Mouse (Mus musculus) spleen, adult 2 months (tissue): ENCODE results near the gene Phf11b.
"Not testable (repeated sequence)": the region's sequence is repeated elsewhere in the genome, so short reads cannot be mapped to it uniquely, and the experiment has no call there.

Experiments
- CTCF ChIP-seq: fragments of 200-500 bp; IDR thresholded peaks from 2 replicates; pipeline ENCODE4 v1.5.1; 2011; ENCODE audit warnings: mild to moderate bottlenecking, inconsistent platforms; ENCODE audit not compliant: insufficient read depth, insufficient read length, insufficient replicate concordance; ENCODE audit errors: extremely low read depth
- POLR2A ChIP-seq: fragments of 200-500 bp; IDR thresholded peaks from 2 replicates; pipeline ENCODE4 v1.6.1; 2011; ENCODE audit warnings: low read depth, low read length, inconsistent platforms

GRCm38 (mm10) chr14:59319036-59319435 lies 22.1 kb downstream of the Phf11b start:
- not testable (repeated sequence) for TF ChIP-seq CTCF, POLR2A
